Mouse (Mus musculus) lung, postnatal 25 days (tissue): ENCODE results near the gene Slitrk2.

ENCODE experiments used
- DNase-seq: peaks from one replicate; pipeline ENCODE4 v3.0.0; 2022; ENCODE audit warnings: low spot score

Gene Slitrk2

GRCm38 (mm10) chrX:66648911-66649620 is at the start of gene Slitrk2:
Gene Slitrk2 (plus strand): TSS chrX:66649318.
- DNase-seq: no peak

GRCm38 (mm10) chrX:66605490-66605889 is 43.6 kb upstream of the Slitrk2 start:
- DNase-seq: no peak

- DNase-seq: no peak
Observed at GRCm38 (mm10) chrX:66652455-66653144, 3.5 kb downstream of the Slitrk2 start.

- no peak for DNase-seq
Observed at GRCm38 (mm10) chrX:66657365-66657764, 8.2 kb downstream of the Slitrk2 start.

- no peak for DNase-seq
Observed at GRCm38 (mm10) chrX:66676959-66677358, 27.8 kb downstream of the Slitrk2 start.

- no peak for DNase-seq
Observed at GRCm38 (mm10) chrX:66678646-66679045, 29.5 kb downstream of the Slitrk2 start.
